Mouse (Mus musculus) neutrophil, adult 65 days (primary cell): ENCODE data around the gene Hsf5. TPM values are rescaled to one million over a fixed set of nuclear protein-coding genes. Genes with fewer than 3 reads are reported as not detected.

Experiments
- total RNA-seq: library from RNA; stranded (reverse); gene quantifications from 2 replicates; pipeline ENCODE4 v1.2.4, GENCODE M21; 2023

Hsf5 gene
- total RNA-seq = 0.09 TPM in 1 of 2 replicates, not detected in the other

GRCm38 (mm10) chr11:87616790-87617474, at the start of gene Hsf5:
Gene Hsf5 (plus strand): TSS chr11:87617164.

GRCm38 (mm10) chr11:87568255-87568953, 48.6 kb upstream of the Hsf5 start, which contains the start of gene Sept4:
Gene Sept4 (plus strand): TSS chr11:87568903.

GRCm38 (mm10) chr11:87591526-87592353, 25.2 kb upstream of the Hsf5 start, which contains the start of gene Mtmr4:
Gene Mtmr4 (plus strand): TSS chr11:87592162.

GRCm38 (mm10) chr11:87662407-87662806, 45.4 kb downstream of the Hsf5 start, which contains the start of gene Rnf43:
Gene Rnf43 (plus strand): TSS chr11:87662722.

Other genes starting within 250 kb of the Hsf5 start
- gene Rad51c, start 212.2 kb upstream of the Hsf5 start, total RNA-seq = 2.3 and 2.9 TPM in 2 replicates
- 0.85 TPM in 1 of 2 replicates, not detected in the other for gene Tex14, start 212.1 kb upstream of the Hsf5 start, total RNA-seq
- not detected in 2 replicates for gene Gm11492, start 50.5 kb upstream of the Hsf5 start, total RNA-seq
- gene Sept4, start 48.3 kb upstream of the Hsf5 start, total RNA-seq = 1.2 TPM in 1 of 2 replicates, not detected in the other
- 22.1 and 22.5 TPM in 2 replicates for gene Mtmr4, start 25.0 kb upstream of the Hsf5 start, total RNA-seq
- 1.2 and 2.9 TPM in 2 replicates for gene Rnf43, start 45.6 kb downstream of the Hsf5 start, total RNA-seq
- gene Supt4a, start 120.4 kb downstream of the Hsf5 start, total RNA-seq = 141 and 172 TPM in 2 replicates
- gene Tspoap1, start 143.4 kb downstream of the Hsf5 start, total RNA-seq = 12.9 and 22.6 TPM in 2 replicates
- gene Mpo, start 176.4 kb downstream of the Hsf5 start, total RNA-seq = 599 and 610 TPM in 2 replicates
- gene Lpo, start 211.1 kb downstream of the Hsf5 start, total RNA-seq = not detected in 2 replicates
- gene Mks1, start 236.1 kb downstream of the Hsf5 start, total RNA-seq = 3.1 and 3.9 TPM in 2 replicates